Mouse (Mus musculus): ENCODE data around the gene Aplp1.
A peak's percentile ranks its signal among the peaks of the same experiment; 100 is the strongest.

Gene Aplp1

DNA sequence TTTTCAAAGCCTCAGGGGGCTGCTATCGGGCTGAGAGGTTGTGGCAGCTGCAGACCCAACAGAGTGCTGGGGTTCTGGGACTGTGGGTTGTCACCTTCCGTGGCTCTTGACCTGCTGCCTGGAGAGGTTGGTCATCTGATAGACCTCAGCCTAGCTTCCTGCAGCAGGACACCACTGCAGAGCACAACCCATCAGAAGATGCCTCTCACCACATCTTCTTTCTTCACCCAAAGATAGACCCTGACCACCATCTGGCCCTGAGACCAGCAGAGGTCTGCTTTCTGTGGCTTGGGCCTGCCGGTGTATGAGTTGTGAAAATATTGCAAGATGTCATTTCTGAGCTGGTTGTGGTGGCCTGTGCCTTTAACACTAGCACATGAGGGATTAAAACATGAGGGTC, 34.3 kb downstream of the Aplp1 start:
- no peak for DNase-seq (ENCODE audit: low spot score in 2 of 2)

DNA sequence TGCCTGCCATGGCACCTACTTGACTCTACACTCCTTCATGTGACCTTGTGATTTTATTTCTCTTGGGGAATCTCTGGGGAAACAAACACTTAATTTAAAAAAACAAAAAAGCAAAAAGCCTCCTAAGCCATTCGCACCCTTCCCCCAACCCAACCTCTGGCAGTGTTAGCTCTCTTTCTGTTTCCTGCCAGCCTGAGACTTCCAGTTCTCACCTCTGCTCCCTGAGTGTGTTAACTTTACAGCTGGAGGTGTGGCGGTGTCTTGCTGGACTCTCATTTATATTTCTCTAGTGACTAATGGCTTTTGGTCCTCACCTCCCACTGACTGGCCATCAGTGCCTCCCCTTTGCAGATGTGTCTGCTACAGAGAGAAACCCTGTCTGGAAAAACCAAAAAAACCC, 35.5 kb downstream of the Aplp1 start:
- no peak for DNase-seq (ENCODE audit: low spot score in 2 of 2)

DNA sequence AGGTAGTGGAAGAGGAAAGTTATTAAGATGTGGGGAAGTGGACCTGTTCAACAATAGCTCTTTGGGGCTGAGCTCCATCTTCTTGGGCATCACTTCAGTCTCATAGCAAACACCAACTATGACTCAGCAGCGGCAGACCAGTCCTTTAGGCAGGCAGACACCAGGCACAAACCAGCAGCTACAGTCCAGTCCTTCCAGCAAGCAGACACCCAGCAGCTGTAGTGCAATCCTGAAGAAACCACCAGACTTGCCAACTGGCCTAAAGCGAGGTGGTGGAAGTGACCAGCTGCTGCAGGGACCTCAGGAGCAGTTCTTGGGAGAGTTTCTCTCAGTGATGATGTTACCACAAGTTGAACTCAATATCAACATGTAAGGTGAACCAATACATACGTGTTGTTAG, 36.7 kb downstream of the Aplp1 start:
- DNase-seq (ENCODE audit: low spot score in 2 of 2) = no peak

DNA sequence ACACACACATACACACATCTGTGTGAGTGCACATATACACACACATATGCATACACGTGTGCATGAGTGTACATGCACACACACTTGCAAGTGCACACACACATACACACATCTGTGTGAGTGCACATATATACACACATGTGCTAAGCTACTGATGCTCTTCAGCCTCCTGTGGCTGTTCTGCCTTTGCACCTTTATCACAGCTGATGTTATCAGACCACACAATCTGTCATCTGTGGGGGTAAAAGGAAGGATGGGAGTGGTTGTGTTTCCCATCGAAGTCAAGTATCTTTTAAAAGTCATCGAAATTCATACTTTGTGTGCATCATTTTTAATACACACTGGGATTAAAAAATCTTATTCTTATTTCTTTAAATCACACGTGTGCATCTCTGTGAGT, 43.0 kb downstream of the Aplp1 start:
- no peak for DNase-seq (ENCODE audit: low spot score in 2 of 2)

DNA sequence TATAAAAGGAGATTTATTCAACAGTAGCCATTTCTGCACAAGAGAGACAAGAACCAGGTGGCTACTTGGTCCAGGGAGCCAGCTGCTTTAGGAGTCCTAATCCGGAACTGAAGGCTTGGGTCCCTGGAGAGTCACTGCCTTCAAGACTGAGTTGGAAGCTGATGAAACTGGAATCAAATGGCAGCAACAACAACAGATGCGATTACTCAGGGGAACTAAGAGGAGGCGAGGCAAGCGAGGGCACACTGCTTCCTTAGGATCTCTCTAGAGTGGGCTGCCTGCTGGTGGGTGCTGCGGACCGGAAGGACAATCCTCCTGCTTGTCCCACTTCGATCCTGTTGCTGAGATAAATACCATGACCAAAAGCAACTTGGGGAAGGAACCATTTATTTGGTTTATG, 45.7 kb downstream of the Aplp1 start:
- DNase-seq (ENCODE audit: low spot score in 2 of 2) = no peak

DNA sequence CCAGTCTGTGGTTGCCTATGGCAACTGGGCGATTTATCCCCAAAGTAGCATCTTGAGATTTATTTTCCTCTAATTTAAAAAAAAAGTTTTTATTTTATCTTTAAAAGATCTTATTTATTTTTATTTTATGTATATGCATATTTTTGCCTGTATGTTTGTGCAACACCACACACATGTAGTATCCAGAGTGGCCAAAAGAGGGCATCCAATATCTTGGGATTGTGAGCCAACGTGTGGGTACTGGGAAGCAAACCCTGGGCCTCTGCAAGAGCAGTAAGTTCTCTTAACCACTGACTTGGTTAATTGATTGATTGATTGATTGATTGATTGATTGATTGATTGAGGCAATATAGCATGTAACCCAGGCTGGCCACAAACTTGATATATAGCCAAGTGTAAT, 50.5 kb downstream of the Aplp1 start:
- DNase-seq (ENCODE audit: low spot score in 2 of 2) = peak; percentile 47 to 64

DNA sequence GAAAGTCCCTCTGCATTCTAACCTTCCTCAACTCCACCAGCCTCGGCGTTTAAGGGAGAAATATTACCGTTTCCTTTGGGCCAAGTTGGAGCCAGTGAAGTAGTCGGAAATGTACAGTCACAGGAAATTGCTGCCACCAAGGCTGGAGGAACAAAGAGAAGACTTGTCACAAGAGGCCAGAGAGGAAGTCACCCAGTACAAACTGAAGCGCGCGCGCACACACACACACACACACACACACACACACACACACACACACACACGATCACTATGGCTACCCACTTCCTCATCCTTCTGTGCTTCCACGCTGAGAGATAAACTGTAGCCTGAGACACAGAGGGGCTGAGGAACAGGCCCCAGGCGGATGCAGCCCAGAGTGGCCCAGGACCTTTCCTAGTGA, 51.0 kb downstream of the Aplp1 start:
- peak; percentile 82 to 85 for DNase-seq (ENCODE audit: low spot score in 2 of 2)

DNA sequence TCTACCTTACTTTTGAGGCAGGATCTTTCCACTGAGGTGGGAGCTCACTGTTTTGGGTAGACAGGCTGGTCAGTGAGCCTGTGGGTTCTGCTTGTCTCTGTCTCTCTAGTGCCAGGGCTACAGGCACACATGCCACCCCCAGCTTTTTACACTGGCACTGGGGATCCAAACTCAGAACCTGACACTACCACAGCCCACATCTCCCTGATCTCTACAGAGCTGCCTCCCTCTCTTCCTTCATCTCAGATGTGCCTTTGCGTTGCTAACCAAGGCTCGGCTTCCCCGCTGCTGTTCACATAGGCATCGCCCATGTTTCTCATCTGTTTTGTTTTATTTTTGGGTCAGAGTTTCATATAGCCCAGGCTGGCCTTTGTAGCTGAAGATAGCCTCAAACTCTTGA, 51.7 kb downstream of the Aplp1 start:
- no peak for DNase-seq (ENCODE audit: low spot score in 2 of 2)

DNA sequence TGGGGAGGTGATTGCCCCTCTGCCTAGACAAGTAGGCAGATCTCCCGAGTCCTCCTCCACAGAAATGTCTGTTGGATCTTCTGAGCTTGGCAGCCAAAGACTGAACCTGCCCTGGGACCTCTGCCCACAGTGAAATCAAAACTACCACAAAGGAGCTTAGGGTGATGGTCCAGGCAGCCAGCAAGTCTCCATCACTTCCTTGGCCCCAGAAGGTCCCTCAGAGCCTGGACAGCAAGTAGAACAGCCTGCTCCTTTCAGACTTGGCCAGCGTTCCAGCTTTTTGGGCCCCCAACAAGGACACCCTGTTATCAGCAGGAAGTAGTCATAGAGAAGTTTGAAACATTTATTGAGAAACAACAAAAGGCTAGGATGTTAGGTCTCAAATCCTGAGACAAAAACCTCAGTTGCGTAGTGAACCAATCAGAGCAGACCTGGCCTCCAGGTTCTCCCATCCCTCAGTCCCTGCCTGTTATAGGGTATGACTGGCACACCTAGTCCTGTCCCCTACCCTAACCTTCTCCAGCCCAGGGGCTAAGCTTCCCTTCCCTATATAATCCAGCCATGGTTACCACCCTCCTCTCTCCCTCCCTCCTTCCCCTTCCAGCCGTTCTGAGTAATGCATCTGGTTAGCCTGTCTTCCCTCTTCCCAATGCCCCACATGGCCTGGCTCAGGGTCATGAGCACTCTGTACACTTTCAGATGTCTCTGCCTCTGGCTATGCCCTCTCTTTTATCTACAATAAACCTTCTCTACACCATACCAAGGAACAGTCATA, 52.4 kb downstream of the Aplp1 start:
- no peak for DNase-seq (ENCODE audit: low spot score in 2 of 2)
